Mouse (Mus musculus) adrenal gland, postnatal 10 days (tissue): ENCODE data around the gene Podxl. TPM values are rescaled to one million over a fixed set of nuclear protein-coding genes. Genes with fewer than 3 reads are reported as not detected.
A peak's percentile ranks its signal among the peaks of the same experiment; 100 is the strongest.
"Not testable (repeated sequence)": the region's sequence is repeated elsewhere in the genome, so short reads cannot be mapped to it uniquely, and the experiment has no call there.

ENCODE experiments used
- DNase-seq: peaks from one replicate; pipeline ENCODE4 v3.0.0; 2021; ENCODE audit warnings: mixed read lengths
- total RNA-seq, 2 experiments: library from RNA; stranded (reverse); gene quantifications; 2 replicates each; pipeline ENCODE4 v1.2.3; 2021

The Podxl gene
- total RNA-seq, 2 experiments from 2014 or later = 37.7 to 45.5 TPM

DNA sequence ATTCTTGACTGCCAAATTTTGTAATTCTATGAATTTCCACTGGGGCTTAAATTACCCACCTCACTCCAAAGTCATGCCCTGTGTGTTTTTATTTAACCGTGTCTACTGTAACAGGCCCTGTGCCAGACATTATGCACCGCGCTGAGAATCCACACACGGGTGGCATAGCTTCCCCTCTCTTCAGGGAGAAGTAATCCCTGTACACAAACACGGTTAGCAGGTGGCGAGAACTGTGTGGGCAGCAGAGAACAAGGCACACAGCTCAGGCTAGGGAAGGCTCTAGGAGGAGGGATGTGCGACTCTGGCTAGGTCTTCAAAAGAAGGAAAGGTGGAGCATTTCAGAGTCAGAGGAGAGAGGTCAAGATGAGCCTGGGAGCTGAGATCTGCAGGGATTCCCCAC, 3.4 kb upstream of the Podxl start:
- no peak for DNase-seq

DNA sequence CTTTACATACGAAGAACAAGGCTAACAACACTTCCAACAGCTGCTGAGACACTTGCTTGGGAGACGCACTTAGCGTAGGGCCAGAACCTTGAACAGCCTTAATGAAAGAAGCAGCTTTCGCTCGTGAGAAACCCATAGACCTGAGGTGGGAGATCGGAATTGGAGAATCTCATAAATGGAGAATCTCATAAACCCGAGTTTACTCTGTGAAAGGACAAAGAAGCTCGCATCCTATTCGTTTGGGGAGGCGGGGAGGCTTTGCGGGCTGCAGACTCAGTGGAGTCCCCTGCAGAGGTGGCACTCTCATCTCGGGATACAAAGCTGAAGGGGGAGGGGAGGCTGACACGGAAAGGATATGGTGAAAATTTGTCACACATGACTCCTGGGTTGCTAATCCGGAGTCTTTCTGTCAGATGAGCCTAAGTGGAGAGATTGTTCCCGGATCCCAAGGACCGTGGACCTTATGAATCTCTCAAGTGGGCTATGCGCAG, 1.2 kb upstream of the Podxl start:
- no peak for DNase-seq

DNA sequence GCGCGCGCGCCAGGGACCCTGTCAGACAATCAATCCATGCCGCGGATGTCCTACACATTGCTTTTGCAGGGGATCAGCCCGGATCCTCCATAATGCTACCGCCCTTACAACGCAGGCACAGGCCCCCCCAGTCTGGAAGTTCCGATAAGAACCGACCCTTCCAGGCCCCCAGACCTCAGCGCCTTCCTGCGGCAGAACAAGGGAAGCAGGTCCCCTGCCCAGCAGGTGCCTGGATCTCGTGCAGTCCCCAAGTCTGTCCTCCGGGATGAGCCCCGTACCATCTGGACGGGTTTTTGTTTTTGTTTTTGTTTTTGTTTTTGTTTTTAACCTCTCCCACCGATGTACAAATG, 376 bp upstream of the Podxl start:
- DNase-seq = no peak

GRCm38 (mm10) chr6:31562371-31563080, 1.3 kb downstream of the Podxl start:
- no peak for DNase-seq

- not testable (repeated sequence) for DNase-seq
These were observed 1.8 kb downstream of the Podxl start for GRCm38 (mm10) chr6:31561948-31562347.

GRCm38 (mm10) chr6:31560138-31560959, 3.4 kb downstream of the Podxl start:
- DNase-seq = no peak

GRCm38 (mm10) chr6:31556460-31557100, 7.2 kb downstream of the Podxl start:
- no peak for DNase-seq

- DNase-seq = no peak
These were observed 12.8 kb downstream of the Podxl start for GRCm38 (mm10) chr6:31550876-31551532.

DNA sequence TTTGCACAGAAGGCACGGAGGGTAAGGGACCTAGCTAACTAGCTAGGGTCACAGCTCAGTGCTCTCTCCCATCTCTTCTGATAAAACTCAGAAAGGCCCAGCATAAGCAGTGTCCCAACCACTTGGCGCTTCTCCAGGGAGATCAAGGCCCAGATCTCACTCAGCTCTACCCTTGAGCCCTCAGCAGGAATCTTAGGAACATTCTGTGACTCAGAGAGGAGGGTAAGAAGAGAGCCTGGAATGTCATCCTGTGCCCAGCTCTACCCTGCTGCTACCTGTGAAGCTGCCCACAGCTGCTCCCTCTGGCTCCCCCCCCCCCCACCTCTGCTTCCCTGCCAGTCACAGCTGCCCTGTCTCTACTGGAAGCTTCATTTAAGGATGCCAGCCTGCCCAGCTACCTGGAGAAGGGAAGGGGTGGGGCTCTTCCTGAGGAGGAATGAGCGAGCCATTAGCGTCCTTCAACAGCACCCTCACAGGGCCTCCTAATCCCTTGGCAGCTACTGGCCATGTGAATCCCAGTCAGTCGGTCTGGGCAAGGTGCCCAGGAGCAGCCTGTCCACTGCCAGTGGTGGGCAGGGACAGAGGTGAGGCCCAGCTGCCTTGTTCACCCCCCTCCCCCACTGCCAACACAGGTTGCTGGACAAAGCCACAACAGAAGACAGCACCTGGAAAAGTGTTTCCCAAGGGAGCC, 14.3 kb downstream of the Podxl start:
- DNase-seq = peak; percentile 83

- peak; percentile 31 for DNase-seq
These were observed 19.5 kb downstream of the Podxl start for GRCm38 (mm10) chr6:31544318-31544717.

DNA sequence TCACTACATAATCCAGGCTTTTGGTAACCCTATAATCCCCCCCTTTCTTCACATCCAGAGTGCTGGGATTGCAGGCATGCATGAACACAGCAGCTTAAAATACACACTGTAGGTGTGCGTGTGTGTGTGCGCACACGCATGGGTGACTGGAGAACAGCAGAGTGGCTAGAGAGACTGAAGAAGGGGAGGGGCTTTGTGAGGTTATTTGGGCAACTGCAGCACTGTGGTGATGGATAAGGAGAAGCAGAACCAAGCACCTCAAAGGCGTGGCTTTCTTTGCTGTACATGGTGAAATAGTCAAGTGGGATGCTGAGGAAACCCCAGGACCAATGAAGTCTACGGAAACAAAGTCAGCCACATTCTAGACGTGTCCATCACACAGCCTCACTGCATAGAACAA, 23.8 kb downstream of the Podxl start:
- DNase-seq = no peak

DNA sequence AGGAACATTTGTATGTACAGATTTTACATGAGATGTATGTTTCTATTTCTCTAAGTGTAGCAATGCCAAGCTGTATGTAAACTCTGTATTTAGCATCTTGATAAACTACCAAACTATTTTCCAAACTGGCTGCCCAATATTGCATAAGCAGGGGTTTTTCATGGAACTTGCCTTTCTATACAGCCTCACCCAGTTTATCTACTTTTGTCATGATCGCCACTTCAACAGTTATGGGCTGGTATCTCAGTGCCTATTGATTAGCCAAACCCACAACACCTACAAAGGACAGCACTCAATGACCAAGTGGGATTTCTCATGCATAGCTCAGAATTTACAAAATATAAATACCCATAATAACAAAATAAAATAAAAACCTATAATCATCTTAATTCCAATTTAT, 25.7 kb downstream of the Podxl start:
- no peak for DNase-seq

DNA sequence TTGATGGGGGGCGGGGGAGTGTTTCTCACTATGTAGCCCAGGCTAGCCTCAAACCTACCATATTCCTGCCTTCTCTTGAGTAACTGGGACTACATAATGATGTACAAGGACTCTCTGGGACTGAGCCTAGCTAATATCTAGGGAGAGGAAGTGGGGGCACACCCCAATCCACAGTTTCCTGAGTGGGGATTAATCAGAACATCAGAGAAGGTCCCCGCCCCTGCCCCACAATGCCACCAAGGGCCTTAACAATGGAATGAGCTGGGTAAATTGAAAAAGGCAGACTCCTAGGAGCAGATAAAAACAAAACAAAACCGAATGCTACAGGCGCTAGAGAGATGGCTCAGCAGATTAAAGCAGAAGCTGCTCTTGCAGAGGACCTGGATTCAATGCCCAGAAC, 26.6 kb downstream of the Podxl start:
- no peak for DNase-seq

- DNase-seq = no peak
These were observed 29.1 kb downstream of the Podxl start for GRCm38 (mm10) chr6:31534705-31535104.

DNA sequence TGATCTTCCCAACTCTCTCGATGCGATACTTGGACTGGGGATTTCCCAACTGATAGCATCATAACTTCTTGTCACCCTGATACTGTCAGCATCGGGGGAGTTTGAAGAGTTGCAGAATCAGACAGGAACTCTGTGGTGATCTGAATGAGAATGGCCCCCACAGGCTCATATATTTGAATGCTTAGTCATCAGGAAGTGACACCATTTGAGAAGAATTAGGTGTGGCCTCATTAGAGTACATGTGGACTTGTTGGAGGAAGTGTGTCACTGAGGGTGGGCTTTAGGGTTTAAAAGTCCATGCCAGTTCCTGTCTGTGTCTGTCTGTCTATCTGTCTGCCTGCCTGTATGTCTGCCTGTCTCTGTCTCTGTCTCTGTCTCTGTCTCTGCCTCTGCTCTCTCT, 31.9 kb downstream of the Podxl start:
- no peak for DNase-seq

DNA sequence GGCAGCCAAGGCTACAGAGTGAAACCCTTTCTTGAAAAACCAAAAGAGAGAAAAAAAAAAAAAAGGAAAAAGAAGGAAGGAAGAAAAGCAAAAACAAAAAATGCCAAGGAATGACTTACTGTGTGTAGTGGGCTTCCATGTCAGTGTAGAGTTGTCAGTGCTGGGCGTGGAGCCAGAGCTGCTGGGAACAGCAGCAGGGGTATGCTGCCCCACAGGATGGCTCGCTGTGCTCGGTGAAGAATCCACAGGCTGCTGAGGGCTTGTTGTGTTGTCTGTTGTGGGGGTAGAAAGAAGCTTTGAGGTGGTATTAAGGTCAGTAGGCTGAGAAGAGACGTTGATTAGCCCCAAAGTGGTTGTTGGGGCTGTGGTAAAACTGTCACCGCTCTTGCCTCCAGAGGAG, 35.4 kb downstream of the Podxl start:
- DNase-seq = no peak

DNA sequence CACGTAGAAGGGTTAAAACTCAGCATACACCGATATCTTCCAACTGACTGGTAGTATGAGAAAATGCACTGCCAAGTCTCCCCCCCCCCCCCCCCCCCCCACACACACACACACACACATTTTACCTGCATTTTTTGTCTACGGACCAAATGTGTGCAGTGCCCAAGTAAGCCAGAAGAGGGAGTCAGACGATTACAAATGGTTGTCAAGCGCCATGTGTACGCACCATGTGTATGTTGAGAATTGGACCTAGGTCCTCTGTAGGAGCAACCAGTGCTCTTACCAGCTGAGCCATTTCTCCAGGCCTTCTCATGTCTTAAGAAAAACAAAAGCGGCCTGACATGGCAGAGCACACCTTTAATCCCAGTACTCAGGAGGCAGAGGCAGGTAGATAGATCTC, 35.9 kb downstream of the Podxl start:
- DNase-seq = peak; percentile 68

- no peak for DNase-seq
These were observed 36.9 kb downstream of the Podxl start for GRCm38 (mm10) chr6:31526929-31527328.

DNA sequence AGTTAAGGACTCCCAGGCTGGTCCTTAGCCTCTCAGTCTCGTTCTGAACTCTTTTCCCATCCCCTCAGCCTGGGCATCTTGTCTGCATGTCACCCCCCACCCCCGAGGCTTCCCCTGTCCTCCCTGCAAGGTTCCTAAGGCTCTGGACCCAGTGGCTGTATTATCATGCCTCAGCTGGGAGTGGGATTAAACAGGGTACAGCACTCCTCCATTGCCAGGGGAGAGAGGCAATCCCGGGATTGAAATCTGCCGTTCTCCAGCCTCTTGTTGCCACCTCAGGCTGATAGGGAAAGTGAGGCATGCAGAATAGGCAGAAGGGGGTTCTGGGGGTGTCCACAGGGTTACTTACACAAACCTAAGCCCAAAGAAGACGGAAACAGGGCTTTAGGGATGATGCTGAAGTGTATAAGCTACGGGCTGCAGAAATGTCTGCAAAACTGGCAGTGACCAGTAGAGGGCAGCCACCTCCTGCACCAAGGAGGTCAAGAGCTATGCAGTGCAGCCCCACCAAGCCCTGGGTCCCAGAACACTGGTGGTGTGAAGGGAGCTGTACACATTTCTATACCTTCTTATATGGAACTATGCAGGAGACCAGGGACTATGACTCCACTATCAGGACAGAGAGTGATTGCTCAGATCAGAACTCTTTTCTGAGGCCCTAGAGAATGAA, 38.4 kb downstream of the Podxl start:
- DNase-seq = peak; percentile 77

GRCm38 (mm10) chr6:31524647-31525046, 39.1 kb downstream of the Podxl start:
- DNase-seq = no peak

DNA sequence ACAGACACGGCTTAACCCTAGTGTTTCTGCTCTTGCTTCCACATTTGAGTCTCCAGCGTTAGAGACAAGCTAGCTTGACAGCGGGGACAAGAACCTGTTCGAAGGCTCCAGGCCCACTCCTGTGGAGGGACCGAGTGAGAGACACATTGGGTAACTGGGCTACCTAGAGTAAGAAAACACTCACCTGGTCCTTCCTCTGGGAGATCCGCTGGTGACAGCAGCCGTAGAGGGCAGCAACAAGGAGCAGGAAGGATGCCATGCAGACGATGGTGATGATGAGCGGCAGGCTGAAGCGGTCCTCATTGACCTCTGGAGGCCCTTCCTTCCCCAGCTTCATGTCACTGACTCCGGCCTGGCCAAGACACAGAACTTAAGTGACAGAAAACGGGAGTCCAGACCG, 39.7 kb downstream of the Podxl start:
- DNase-seq = no peak
